Mouse (Mus musculus) adrenal gland, postnatal 25 days (tissue): ENCODE data around the gene Epb41l1. TPM values are rescaled to one million over a fixed set of nuclear protein-coding genes. Genes with fewer than 3 reads are reported as not detected.
"Not testable (repeated sequence)": the region's sequence is repeated elsewhere in the genome, so short reads cannot be mapped to it uniquely, and the experiment has no call there.

Experiments
- DNase-seq: peaks from one replicate; pipeline ENCODE4 v3.0.0; 2021; ENCODE audit warnings: mixed read lengths
- long read RNA-seq: library from polyadenylated mRNA; stranded (forward); transcript quantifications from one replicate; pipeline ENCODE4 v2.0.0, GENCODE M21; 2021
- total RNA-seq: library from RNA; stranded (reverse); gene quantifications from 2 replicates; pipeline ENCODE4 v1.2.3, GENCODE M21; 2021

Epb41l1 gene
- total RNA-seq: 76.2 and 78.8 TPM in 2 replicates
- long read RNA-seq, partial matches to known transcripts: 3 of 23 reads
- long read RNA-seq, other reads (novel, unspliced or antisense): 19 of 23 reads

DNA sequence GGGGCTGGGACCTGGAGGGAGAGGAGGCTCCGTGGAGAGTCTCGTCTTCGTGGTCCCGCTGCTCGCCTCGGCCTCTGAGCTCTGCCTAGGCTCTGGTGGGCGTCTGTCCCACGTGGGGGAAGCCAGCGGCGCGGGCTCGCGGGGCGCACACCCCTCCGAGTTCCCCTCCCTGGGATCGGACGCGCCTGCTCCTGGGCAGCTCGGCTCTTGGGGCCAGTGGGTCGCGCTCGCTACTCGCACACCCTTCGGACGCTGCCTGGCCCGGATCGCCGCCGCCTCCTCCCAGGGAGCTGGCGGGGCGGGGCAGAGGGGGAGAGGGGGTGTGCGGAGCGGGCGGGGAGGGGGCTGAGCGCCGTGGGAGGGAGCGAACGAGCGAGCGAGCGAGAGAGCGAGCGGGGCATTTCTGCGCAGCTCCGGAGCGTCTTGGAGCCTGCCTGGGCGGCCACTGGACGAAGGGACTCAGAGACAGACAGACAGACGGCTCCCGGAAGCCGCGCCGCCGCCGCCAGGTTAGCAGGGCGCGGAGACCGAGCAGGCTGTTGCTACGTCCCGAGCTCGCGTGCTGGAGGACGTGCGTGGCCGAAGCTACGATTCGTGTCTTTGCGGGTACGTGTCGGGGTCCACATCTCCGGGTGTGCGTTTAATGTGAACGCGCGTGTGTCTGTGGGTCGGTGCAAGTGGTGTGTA is at the start of gene Epb41l1:
Gene Epb41l1 (plus strand): TSS at position 216 of the 687 bp plus-strand sequence.
- DNase-seq: peak; percentile 79

DNA sequence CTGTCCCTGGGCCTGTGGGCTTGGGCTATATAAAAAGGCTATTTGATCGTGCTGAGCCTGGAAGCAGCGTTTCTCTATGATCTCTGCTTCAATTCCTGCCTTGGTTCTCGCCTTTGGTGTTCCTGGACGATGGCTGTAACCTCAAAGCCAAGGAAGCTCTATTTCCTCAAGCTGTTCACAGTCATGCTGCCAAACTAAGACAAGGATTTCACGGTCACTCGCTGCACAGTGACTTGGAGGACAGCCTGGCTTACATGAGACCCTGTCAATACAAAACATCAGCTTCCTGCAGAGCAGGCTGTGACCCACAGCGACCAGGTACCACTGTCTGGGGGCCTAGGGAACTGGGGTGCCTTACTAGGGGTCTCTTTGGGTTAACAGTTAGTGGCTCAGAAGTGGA is 43.8 kb upstream of the Epb41l1 start:
- no peak for DNase-seq

DNA sequence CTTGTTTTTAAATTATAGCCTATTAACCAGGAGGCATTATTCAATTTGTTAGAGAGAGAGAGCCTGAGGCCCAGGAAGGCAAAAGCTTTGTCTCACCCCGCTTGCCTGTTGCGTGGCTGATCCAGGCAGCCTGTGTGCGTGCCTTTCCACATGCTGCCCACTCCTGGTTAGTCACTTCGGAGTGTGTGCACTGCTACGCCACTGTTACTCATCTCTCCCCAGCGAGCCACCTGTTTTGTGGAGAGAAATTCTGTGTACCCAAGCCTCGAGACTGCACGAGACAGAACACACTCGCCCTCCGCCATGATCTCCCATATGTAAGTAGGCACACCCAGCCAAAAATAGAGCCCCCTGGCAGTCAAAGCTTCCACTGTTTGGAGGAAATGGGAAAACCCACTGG is 40.8 kb upstream of the Epb41l1 start:
- DNase-seq: no peak

- DNase-seq: no peak
Measured at GRCm38 (mm10) chr2:156381350-156381749, 39.4 kb upstream of the Epb41l1 start.

DNA sequence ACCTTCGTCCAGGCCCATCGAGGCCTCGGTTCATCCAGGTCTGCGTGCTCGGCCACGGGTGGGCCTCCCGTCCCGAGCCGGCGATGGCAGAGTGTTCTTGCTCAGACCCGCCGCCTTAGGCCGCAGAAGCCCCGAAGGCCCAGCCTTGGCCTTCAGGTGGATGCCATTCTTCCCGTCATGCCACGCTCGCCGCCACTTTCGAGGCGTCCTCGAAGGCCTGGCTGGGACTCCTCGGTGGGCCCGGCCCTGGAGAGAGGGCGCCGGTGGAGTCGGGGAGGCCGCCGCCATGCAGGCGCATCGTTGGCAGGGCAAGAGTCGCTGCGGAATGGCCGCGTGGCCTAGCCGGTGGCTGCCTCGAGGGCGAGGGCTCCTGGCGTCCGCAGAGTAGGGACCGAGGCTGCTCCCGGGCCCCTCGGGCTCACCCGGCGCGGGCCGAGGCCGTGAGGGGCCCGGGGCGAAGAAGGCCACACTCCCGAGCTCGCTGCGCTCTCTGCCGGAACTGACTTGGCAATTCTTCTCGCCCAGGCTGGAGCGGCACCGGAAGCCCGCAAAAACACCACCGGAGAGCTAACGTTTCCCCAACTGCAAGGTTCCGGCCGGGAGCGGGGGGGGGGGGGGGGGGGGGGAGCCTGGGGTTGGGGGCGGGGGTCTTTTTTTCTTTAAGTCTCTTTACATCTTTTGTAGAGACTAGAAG is 28.1 kb upstream of the Epb41l1 start:
- peak; percentile 76 for DNase-seq

DNA sequence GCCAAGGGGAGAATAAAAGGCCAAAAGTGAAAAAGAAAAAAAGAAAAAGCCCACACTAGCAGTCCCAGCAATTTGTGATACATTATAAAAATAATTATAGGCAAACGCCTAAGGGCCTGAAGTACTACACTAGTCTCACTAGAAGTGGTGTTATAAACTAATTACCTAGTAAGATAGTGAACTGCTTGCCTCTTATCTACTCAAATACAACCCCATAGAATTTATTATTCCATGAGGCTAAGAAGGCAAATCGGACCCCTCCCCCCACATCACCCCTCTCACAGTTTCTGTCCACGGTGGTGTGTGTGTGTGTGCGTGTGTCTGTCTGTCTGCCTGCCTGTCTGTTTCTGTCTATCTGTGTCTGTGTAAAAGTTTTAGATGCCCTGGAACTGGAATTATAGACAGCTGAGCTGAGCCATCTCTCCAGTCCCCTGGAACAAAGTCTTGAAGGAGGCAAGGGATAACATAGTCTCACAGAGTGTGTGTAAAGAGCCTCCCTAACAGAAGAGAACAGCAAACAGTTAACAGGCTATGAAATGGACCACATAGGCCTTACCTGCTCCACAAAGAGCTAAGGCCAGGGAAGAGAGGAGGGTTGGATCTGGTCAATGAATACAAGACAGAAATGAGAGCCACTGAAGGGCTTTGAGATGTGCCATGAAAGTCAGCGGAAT is 27.4 kb upstream of the Epb41l1 start:
- no peak for DNase-seq

- no peak for DNase-seq
Measured at GRCm38 (mm10) chr2:156394282-156394681, 26.4 kb upstream of the Epb41l1 start.

GRCm38 (mm10) chr2:156396096-156396495 is 24.6 kb upstream of the Epb41l1 start:
- no peak for DNase-seq

- no peak for DNase-seq
Measured at GRCm38 (mm10) chr2:156397988-156398387, 22.7 kb upstream of the Epb41l1 start.

GRCm38 (mm10) chr2:156399485-156399884 is 21.2 kb upstream of the Epb41l1 start:
- no peak for DNase-seq

DNA sequence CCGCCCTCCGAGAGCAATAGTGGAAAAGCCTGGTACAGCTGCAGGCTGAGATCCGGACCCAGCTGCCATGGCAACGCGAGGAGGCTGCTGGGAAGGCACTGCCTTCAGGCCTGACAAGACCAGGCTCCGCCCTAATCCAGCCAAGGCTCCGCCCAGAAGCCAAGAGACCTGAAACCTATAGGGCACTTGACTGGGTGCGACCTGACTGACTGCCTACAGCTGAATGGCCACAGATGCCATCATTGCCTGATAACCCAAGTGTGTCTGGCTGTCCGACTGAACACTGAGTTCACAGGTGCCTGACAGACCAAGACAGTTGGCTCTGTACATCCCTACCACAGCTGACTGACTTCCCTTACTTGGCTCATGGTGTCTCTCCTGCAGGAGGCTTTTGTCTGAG is 19.4 kb upstream of the Epb41l1 start:
- no peak for DNase-seq

DNA sequence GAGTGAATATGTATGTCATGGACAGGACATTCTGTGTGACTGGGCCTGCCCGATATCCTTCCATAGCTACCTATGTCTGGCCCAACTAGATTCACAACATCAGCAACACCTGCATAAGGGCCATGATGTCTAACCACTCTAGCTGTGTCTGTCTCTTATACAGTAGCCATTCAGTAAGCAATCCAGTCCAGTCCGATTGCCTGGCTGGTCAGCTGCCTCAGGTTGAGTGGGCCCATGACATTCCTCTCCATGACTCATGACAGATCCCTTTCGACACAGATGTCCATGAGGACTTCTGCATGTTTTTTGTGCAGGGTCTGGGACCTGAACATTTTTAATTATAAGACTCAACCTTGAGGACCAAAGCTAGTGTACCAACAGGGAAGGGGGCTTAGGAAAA is 18.7 kb upstream of the Epb41l1 start:
- DNase-seq: no peak

GRCm38 (mm10) chr2:156406987-156407386 is 13.7 kb upstream of the Epb41l1 start:
- no peak for DNase-seq

- DNase-seq: no peak
Measured at GRCm38 (mm10) chr2:156408168-156408567, 12.5 kb upstream of the Epb41l1 start.

- DNase-seq: not testable (repeated sequence)
Measured at GRCm38 (mm10) chr2:156411348-156411747, 9.4 kb upstream of the Epb41l1 start.

- DNase-seq: no peak
Measured at GRCm38 (mm10) chr2:156414996-156415395, 5.7 kb upstream of the Epb41l1 start.

DNA sequence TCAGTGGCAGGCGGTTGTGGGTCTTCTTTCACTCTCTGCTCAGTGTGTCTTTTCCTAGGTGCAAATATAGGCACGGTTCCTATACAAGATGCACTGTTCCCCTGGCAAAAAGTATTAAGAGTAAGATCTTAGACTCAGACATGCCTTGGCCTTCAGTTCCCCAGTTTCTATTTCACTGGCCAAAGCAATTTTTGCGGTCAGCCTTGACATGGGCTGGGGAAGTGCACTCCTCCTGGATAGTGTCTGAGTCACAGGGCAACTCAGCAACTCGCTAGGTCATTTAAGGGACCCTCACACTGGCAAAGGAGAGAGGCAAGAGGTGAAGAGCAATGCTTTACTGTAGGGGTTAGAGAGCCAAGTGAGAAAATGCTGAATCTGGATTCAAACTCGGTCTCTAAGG is 5.0 kb upstream of the Epb41l1 start:
- no peak for DNase-seq

GRCm38 (mm10) chr2:156417194-156417593 is 3.5 kb upstream of the Epb41l1 start:
- no peak for DNase-seq

DNA sequence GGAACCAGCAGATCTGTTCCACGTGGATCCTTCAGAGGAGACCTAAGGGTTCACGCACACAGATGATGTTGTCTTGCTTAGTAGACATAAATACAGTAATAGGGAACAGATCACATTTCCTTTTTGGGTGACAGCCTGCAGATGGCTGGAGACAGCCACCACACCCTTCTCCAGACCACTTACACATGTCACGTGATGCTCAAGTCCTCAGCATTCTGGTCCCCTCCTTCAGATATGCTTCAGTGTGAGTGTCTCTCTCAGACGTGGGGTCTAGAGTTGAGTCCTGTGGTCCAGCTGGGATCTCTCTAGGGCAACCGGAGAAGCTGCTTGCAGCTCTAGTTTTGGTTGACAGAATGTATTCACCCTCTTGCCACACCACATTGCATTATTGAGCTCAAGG is 2.2 kb upstream of the Epb41l1 start:
- no peak for DNase-seq

- DNase-seq: no peak
Measured at GRCm38 (mm10) chr2:156420327-156420693, 399 bp upstream of the Epb41l1 start.

- peak; percentile 41 for DNase-seq
Measured at GRCm38 (mm10) chr2:156421381-156422110, 837 bp downstream of the Epb41l1 start.

GRCm38 (mm10) chr2:156422631-156423030 is 1.9 kb downstream of the Epb41l1 start:
- no peak for DNase-seq

DNA sequence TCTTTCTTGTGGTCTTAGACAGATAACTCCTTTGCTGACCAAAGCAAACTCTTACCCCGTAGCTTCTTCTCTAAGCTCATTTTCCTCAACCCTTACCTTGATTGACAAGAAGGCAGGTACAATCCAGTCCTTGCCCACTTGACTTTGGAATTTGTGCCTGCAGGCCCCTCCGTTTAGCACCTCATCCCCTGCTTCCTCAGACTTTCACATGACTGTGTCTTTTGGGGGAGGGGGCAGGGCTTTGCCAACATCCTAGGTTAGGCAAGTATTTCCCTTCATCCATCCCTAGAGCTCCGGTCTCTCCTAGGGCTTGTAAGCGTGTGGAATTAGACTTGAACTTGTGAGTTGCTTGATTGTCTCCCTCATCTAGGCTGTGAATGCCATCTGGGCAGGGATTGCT is 3.0 kb downstream of the Epb41l1 start:
- no peak for DNase-seq
